Mouse (Mus musculus) right cerebral cortex, postnatal 25 days (tissue): ENCODE data around the gene Depdc5.
"Not testable (repeated sequence)": the region's sequence is repeated elsewhere in the genome, so short reads cannot be mapped to it uniquely, and the experiment has no call there.

Experiments
- DNase-seq: peaks from one replicate; pipeline ENCODE4 v3.0.0; 2022

Depdc5 gene

DNA sequence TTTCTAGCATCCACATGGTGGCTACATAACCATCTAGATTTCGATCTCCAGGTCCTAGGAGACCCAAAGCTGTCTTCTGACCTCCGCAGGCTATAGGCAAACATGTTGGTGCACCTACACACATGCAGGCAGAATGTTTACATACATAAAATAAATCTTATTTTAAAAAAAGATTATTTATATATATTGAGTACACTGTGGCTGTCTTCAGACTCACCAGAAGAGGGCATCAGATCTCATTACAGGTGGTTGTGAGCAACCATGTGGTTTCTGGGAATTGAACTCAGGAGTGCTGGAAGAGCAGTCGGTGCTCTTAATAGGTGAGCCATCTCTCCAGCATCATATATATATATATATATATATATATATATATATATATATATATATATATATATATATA lies 50.6 kb downstream of the Depdc5 start:
- no peak for DNase-seq

- not testable (repeated sequence) for DNase-seq
Measured at GRCm38 (mm10) chr5:32919281-32919680, 55.8 kb downstream of the Depdc5 start.

- no peak for DNase-seq
Measured at GRCm38 (mm10) chr5:32922906-32923305, 59.4 kb downstream of the Depdc5 start.

DNA sequence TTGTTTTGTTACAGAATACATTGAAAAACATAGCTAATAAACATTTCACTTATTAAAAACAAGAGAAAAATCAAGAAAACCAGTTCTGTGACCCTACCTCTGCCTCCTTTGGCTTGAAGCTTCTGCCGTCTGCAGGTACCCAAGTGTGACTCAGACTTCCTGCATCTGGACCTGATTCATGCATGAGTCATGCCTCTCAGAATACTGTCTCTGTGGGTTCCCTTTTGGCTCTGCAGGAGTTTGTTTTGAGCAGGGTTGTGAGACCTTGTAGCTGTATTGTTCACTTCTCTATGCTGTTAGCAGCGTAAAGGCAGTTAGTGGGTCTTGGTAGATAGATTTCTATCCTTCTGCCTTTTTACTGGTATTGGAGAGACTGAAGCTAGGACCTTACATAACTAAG lies 67.3 kb downstream of the Depdc5 start:
- peak; percentile 64 for DNase-seq

DNA sequence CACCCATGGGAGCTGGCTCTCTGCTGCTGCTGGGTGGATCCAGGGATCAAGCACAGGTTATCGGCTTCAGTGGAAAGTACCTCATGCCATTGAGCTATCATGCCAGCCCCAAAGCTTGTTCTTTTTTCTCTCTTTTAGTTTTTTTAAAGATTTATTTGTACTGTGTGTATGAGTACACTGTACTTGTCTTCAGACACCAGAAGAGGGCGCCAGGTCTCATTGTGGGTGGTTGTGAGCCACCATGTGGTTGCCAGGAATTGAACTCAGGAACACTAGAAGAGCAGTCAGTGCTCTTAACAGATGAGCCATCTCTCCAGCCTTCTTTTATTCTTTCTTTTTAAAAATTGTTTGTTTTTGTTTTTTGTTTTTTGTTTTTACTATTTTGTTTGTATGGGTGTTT lies 71.2 kb downstream of the Depdc5 start:
- no peak for DNase-seq

GRCm38 (mm10) chr5:32940586-32940985 lies 77.1 kb downstream of the Depdc5 start:
- no peak for DNase-seq

- no peak for DNase-seq
Measured at GRCm38 (mm10) chr5:32941209-32941924, 77.9 kb downstream of the Depdc5 start.

DNA sequence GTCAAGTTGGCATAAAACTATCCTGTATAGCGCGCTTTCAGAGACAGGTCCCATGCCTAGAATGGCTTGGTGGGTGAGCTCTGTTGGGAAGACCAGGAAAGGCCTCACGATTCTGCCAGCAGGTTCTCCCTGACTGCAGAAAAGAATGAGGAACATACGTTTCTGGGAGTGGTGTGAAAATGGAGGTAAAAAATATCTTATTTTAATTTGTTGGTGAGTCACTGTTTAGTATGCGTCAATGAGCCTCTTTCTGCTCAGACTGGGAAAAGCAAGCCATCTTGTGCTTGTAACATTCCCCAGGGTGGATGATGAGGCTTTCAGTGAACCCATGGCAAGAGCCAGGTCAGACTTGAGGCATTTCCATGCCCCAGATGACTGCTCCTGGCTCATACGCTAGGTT lies 86.6 kb downstream of the Depdc5 start:
- peak; percentile 23 for DNase-seq

- no peak for DNase-seq
Measured at GRCm38 (mm10) chr5:32950702-32951274, 87.3 kb downstream of the Depdc5 start.

DNA sequence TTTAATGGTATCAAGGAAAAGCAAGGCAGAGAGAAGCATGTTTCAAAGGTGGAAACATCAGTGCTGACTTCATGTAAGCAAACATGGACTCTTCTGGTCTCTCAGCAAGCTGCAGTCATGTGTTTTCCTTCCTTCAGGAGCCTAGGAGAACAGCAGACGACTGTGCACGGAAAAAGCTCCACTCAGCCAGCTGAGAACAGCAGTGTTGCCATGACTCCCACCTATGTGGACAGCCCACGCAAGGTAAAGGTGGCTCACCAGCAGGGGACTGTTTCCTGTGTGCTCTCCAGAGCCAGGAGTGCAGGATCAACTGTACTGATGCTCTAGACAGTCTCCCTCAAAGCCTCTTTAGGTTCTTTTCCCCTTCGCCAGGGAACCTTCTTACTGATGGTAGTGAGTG lies 92.2 kb downstream of the Depdc5 start:
- DNase-seq, result no peak

- no peak for DNase-seq
Measured at GRCm38 (mm10) chr5:32961616-32962015, 98.1 kb downstream of the Depdc5 start.

- no peak for DNase-seq
Measured at GRCm38 (mm10) chr5:32962581-32962980, 99.1 kb downstream of the Depdc5 start.

GRCm38 (mm10) chr5:32976541-32976940 lies 113.0 kb downstream of the Depdc5 start:
- no peak for DNase-seq

- DNase-seq, result no peak
Measured at GRCm38 (mm10) chr5:32977179-32977578, 113.7 kb downstream of the Depdc5 start.

DNA sequence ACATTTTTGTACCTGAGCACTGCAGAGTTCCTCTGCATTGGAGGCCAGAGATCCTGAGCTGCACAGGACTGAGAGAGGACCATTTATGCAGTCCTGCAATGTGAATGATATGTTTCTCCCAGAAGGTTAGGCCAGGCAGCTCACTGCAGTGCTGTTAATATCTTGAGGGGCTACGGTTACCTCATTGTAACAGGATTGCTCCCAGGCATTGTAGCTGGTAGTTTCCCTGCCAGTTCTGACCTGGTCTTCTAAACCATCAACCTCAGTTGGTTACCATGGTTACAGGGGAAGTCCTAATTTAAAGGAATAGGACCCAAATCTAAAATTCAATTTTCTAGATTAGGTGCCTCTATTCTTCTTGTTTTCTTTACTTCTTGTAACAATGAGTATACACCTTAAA lies 121.9 kb downstream of the Depdc5 start:
- no peak for DNase-seq

GRCm38 (mm10) chr5:32987873-32988272 lies 124.4 kb downstream of the Depdc5 start:
- DNase-seq, result no peak

GRCm38 (mm10) chr5:32989959-32990640 lies 126.6 kb downstream of the Depdc5 start:
- DNase-seq, result peak; percentile 70

DNA sequence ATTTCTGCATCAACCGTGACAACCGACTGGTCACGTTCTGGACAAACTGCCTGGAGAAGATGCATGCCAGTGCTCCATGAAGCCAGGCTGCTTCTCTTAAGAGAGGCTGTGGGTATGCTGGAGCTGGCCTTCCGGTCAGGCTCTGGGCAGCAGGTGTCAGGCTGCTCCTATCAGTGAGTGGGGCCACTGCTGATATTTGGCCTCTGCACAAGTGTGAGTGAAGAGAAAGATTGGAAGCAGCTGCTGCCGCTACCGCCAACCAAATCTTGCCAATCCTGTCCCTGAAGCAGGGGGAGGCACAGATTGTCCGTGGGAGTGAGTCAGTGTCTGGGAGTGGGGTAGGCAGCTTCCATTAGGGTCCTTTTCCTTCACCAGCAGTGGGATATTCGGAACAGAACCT lies 127.7 kb downstream of the Depdc5 start:
- DNase-seq, result peak; percentile 73

GRCm38 (mm10) chr5:32994471-32994870 lies 131.0 kb downstream of the Depdc5 start:
- DNase-seq, result no peak

GRCm38 (mm10) chr5:32995756-32996155 lies 132.3 kb downstream of the Depdc5 start:
- DNase-seq, result no peak

GRCm38 (mm10) chr5:32996560-32996959 lies 133.1 kb downstream of the Depdc5 start:
- no peak for DNase-seq

GRCm38 (mm10) chr5:32997686-32998085 lies 134.2 kb downstream of the Depdc5 start:
- no peak for DNase-seq

DNA sequence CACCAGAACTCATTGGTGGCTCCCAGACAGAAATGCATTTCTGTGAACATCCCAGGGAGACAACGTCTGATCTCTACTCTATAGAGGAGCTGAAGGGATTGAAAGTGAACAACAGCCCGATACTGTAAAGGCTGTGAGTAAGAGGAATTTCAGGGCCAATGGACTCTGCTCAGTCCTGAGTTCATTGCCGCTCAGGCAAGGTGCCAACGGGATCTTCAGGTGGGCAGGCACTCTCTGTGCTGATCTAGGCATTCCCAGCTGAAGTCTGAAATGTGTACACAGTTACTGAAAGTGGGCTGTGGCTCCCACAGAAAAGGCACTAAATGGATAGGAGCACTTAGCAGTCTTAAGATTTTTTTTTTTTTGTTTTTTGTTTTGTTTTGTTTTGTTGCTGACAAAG lies 135.3 kb downstream of the Depdc5 start:
- DNase-seq, result no peak

- DNase-seq, result peak; percentile 82
Measured at GRCm38 (mm10) chr5:33001111-33001510, 137.6 kb downstream of the Depdc5 start.
